Mouse (Mus musculus) lung, adult 2 months (tissue): Measurements from ENCODE around the gene Edf1.

ENCODE experiments used
- CTCF ChIP-seq: fragments of 200-500 bp; IDR thresholded peaks from 2 replicates; pipeline ENCODE4 v1.5.1; 2011; ENCODE audit warnings: mild to moderate bottlenecking, low read length, control low read depth; ENCODE audit not compliant: insufficient read depth
- POLR2A ChIP-seq: fragments of 200-500 bp; IDR thresholded peaks from 2 replicates; pipeline ENCODE4 v1.6.1; 2011; ENCODE audit warnings: low read depth, mild to moderate bottlenecking, control low read depth, low read length, borderline replicate concordance; ENCODE audit errors: extremely low read depth

DNA sequence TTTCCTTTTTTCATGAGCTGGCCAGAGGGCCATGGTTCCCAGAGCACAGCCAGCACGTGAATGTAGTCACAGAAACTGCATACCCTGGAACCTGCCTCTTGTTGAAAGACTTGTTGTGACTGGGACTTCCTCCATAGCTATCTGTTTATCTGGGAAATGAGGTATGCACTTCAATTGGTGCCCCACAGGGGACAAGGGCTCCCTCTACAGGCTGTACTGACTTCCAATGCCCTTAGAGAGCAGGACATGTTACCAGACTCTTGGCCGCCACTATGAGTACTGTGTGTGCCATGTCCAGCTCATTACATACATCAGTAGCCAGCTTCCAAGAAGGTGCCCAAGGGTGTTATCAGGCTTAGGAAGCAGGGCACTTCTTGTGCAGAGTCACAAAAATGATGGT, 34.2 kb downstream of the Edf1 start:
- TF ChIP-seq POLR2A (no peak), CTCF (peak; percentile 43)
